Mouse (Mus musculus): ENCODE results near the gene Slc38a10. TPM values are rescaled to one million over a fixed set of nuclear protein-coding genes. Genes with fewer than 3 reads are reported as not detected.

Slc38a10 gene
- total RNA-seq, 4 experiments from 2014 or later, result 88.9 to 104 (median 91.6) TPM

GRCm38 (mm10) chr11:120179374-120179773 is 28.2 kb upstream of the Slc38a10 start:
- DNase-seq (ENCODE audit: low spot score), result no peak

- DNase-seq (ENCODE audit: low spot score), result no peak
Measured at GRCm38 (mm10) chr11:120175948-120176347, 24.8 kb upstream of the Slc38a10 start.

GRCm38 (mm10) chr11:120173213-120173612 is 22.1 kb upstream of the Slc38a10 start:
- DNase-seq (ENCODE audit: low spot score), result no peak

- no peak for DNase-seq (ENCODE audit: low spot score)
Measured at GRCm38 (mm10) chr11:120171168-120171567, 20.0 kb upstream of the Slc38a10 start.

GRCm38 (mm10) chr11:120169208-120169992 is 18.3 kb upstream of the Slc38a10 start:
- DNase-seq (ENCODE audit: low spot score), result peak; percentile 78

- no peak for DNase-seq (ENCODE audit: low spot score)
Measured at GRCm38 (mm10) chr11:120168516-120168915, 17.4 kb upstream of the Slc38a10 start.

GRCm38 (mm10) chr11:120167921-120168356 is 16.8 kb upstream of the Slc38a10 start:
- no peak for DNase-seq (ENCODE audit: low spot score)

GRCm38 (mm10) chr11:120167059-120167458 is 15.9 kb upstream of the Slc38a10 start:
- no peak for DNase-seq (ENCODE audit: low spot score)

GRCm38 (mm10) chr11:120164471-120165261 is 13.5 kb upstream of the Slc38a10 start:
- no peak for DNase-seq (ENCODE audit: low spot score)

GRCm38 (mm10) chr11:120164028-120164427 is 12.9 kb upstream of the Slc38a10 start:
- DNase-seq (ENCODE audit: low spot score), result no peak

- no peak for DNase-seq (ENCODE audit: low spot score)
Measured at GRCm38 (mm10) chr11:120163207-120163606, 12.1 kb upstream of the Slc38a10 start.

GRCm38 (mm10) chr11:120161245-120161644 is 10.1 kb upstream of the Slc38a10 start:
- DNase-seq (ENCODE audit: low spot score), result no peak

GRCm38 (mm10) chr11:120160478-120160877 is 9.3 kb upstream of the Slc38a10 start:
- DNase-seq (ENCODE audit: low spot score), result no peak

- no peak for DNase-seq (ENCODE audit: low spot score)
Measured at GRCm38 (mm10) chr11:120159653-120160052, 8.5 kb upstream of the Slc38a10 start.

GRCm38 (mm10) chr11:120158828-120159227 is 7.7 kb upstream of the Slc38a10 start:
- no peak for DNase-seq (ENCODE audit: low spot score)

- no peak for DNase-seq (ENCODE audit: low spot score)
Measured at GRCm38 (mm10) chr11:120150440-120151112, 570 bp downstream of the Slc38a10 start.

- DNase-seq (ENCODE audit: low spot score), result no peak
Measured at GRCm38 (mm10) chr11:120149510-120150200, 1.5 kb downstream of the Slc38a10 start.

GRCm38 (mm10) chr11:120148201-120148855 is 2.8 kb downstream of the Slc38a10 start:
- no peak for DNase-seq (ENCODE audit: low spot score)

- DNase-seq (ENCODE audit: low spot score), result no peak
Measured at GRCm38 (mm10) chr11:120143708-120144497, 7.2 kb downstream of the Slc38a10 start.

- peak; percentile 90 for DNase-seq (ENCODE audit: low spot score)
Measured at GRCm38 (mm10) chr11:120142601-120143051, 8.5 kb downstream of the Slc38a10 start.

All from heart, adult 8-10 months (tissue).